Mouse (Mus musculus) heart, adult 2 months (tissue): ENCODE measurements around the gene Add1. TPM values are rescaled to one million over a fixed set of nuclear protein-coding genes. Genes with fewer than 3 reads are reported as not detected.
A peak's percentile ranks its signal among the peaks of the same experiment; 100 is the strongest.

Source experiments
- DNase-seq, 2 experiments: peaks; one replicate each; pipeline ENCODE4 v3.0.0; 2021
- H3K27ac ChIP-seq: fragments of 200-600 bp; 2 replicates; pipeline ENCODE4 v1.8.1; 2022
- H3K27me3 ChIP-seq: fragments of 200-500 bp; 2 replicates; pipeline ENCODE4 v1.6.1; 2012; ENCODE audit warnings: mild to moderate bottlenecking, low read length, inconsistent platforms, mixed read lengths; ENCODE audit not compliant: control insufficient read depth, insufficient read depth
- H3K36me3 ChIP-seq: fragments of 200-500 bp; 2 replicates; pipeline ENCODE4 v1.6.1; 2012; ENCODE audit warnings: low read length, inconsistent platforms; ENCODE audit not compliant: control insufficient read depth, insufficient read depth
- H3K4me1 ChIP-seq: fragments of 200-500 bp; 2 replicates; pipeline ENCODE4 v1.6.1; 2011; ENCODE audit warnings: low read length; ENCODE audit not compliant: control insufficient read depth, insufficient read depth
- H3K4me3 ChIP-seq: fragments of 200-600 bp; 2 replicates; pipeline ENCODE4 v1.8.1; 2022
- H3K79me2 ChIP-seq: fragments of 200-500 bp; replicated peaks from 2 replicates; pipeline ENCODE4 v1.6.1; 2012; ENCODE audit warnings: mild to moderate bottlenecking, inconsistent platforms, low read length, moderate library complexity, mixed read lengths; ENCODE audit not compliant: control insufficient read depth, insufficient read depth
- H3K9ac ChIP-seq: fragments of 200-500 bp; 2 replicates; pipeline ENCODE4 v1.6.1; 2012; ENCODE audit warnings: low read depth, mild to moderate bottlenecking, control low read depth, inconsistent platforms, low read length, mixed read lengths
- CTCF ChIP-seq: fragments of 200-600 bp; IDR thresholded peaks from 2 replicates; pipeline ENCODE4 v1.8.1; 2022; ENCODE audit warnings: antibody characterized with exemption, mild to moderate bottlenecking, moderate library complexity
- EP300 ChIP-seq: fragments of 200-500 bp; IDR thresholded peaks from 2 replicates; pipeline ENCODE4 v1.6.1; 2011; ENCODE audit warnings: low read depth, low read length, control low read depth; ENCODE audit not compliant: insufficient read depth
- POLR2A ChIP-seq: fragments of 200-500 bp; IDR thresholded peaks from 2 replicates; pipeline ENCODE4 v1.6.1; 2011; ENCODE audit warnings: mild to moderate bottlenecking, low read depth, low read length, control low read depth; ENCODE audit not compliant: insufficient read depth
- WGBS: fragments of 180-500 bp; shearing (Covaris S2); methylation state at CpG from one replicate; pipeline ENCODE4 v1.1.7; 2018; 5-methylcytosine and 5-hydroxymethylcytosine counted together
- intact Hi-C: fragments of 180-260 bp; cut with DNase I; formaldehyde crosslinking; loops from one replicate; pipeline ENCODE4 v1.15.1; 2025
- polyA plus RNA-seq: library from polyadenylated mRNA; depleted of rRNA; stranded (reverse); fragments of >200 nt; gene quantifications from 2 replicates; pipeline ENCODE4 v1.2.3, GENCODE M21; 2012
- total RNA-seq, 2 experiments: library from RNA; stranded (reverse); gene quantifications; 2 replicates each; pipeline ENCODE4 v1.2.3; 2021

Gene Add1
- total and polyA plus RNA-seq, 3 experiments: 116 to 129 (median 129) TPM

DNA sequence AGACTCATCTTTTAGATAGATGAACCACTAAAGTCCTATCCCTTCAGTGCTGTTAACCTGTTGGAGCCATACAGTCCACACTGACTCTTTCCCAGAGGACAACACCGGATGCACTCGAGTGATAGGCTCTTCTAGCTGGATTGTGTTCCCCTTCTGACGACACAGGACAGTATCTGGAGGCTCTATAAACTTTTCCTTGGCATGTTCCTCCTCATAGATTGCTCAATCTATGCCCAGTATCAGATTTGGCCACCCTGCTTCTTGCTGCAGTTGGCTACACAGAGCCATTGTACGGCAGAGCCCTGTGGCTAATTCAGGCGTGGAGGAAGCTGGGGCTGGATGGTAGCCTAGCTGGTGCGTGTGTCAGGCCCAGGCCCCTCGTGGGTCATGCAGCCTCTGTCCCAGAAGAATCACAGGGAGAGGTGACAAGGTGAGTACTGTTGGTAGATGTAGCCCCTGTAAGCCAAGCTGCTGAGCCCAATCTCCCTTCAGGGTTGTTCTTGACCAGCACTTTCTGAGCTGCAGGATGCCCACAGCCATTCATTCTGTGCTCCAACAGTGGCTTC, 64.2 kb downstream of the Add1 start:
- WGBS: 52% methylated on average over 7 of the region's 7 CpGs
- Histone ChIP-seq H3K27ac (no peak overlapping the region), H3K9ac (no peak overlapping the region), H3K79me2 (no peaks in the 10 kb centered on the region), H3K27me3 (no peaks in the 10 kb centered on the region), H3K4me1 (peaks cover 1% of the 10 kb centered on the region; the same call in 1 of the 2 replicates), H3K4me3 (no peak overlapping the region), H3K36me3 (no peaks in the 10 kb centered on the region)
- DNase-seq: no peak
- no peak for TF ChIP-seq CTCF
- TF ChIP-seq EP300: no peak
- TF ChIP-seq POLR2A: no peak
- intact Hi-C loops: loop anchor here (2.0 to 10.0 kb wide), 5 partner anchors 23 to 263 kb away; partner anchors contain the start of genes Grk4 and Nop14

DNA sequence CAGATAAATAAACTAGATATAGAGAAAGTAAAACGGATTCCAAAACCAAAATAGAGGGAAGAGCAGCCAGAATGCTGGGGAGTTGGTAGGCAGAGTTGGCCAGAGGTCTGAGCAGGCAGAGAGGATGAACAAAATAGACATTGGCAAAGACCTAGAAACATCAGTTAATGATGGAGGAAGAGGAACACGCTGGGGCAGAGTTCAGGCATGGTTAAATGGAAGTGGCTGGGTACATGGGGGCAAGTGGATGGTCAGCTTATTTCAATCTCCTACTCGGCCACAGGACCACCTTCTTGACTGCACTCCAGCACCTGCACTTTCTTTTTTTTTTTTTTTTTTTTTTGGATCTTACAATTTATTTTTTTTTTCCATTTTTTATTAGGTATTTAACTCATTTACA, 68.5 kb downstream of the Add1 start:
- H3K27ac ChIP-seq: no peak overlapping the region
- intact Hi-C loops: loop anchor here (5.0 to 10.0 kb wide), 2 partner anchors 430 to 547 kb away; no protein-coding TSS in a partner anchor

DNA sequence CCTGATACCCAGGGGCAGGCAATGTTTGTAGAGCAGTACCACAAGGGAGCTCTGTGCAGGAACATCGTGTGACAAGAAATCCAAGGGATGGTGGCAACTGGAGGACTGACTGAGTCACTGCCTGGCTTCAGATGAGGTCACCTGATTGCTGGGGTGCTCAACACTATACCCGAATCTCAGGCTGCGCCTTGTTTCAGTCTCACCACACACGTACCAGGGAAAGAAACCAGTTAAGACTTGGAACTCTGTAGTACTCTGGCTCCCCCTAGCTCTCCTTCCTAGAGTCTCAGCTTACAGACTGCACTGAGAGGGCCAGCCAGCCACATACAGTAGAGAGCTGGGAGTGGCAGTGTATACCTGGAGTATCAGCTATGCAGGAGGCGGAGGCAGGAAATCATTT, 69.5 kb downstream of the Add1 start:
- intact Hi-C loops: loop anchor here (5.0 to 10.0 kb wide), 2 partner anchors 431 to 548 kb away; no protein-coding TSS in a partner anchor
- Histone ChIP-seq H3K4me3 (no peak overlapping the region), H3K27me3 (no peaks in the 10 kb centered on the region), H3K9ac (no peak overlapping the region), H3K36me3 (no peaks in the 10 kb centered on the region), H3K79me2 (no peaks in the 10 kb centered on the region), H3K27ac (no peak overlapping the region), H3K4me1 (no peaks in the 10 kb centered on the region; the same call in 1 of the 2 replicates)
- 62% methylated on average over 5 of the region's 5 CpGs for WGBS
- peak in 1 of 2 experiments; percentile 44 for DNase-seq
- TF ChIP-seq CTCF (peak; percentile 78), POLR2A (no peak), EP300 (no peak)

More for the DNA sequence above, 68.5 kb downstream of the Add1 start:
- Histone ChIP-seq H3K4me1 (peaks cover 1% of the 10 kb centered on the region; the same call in 1 of the 2 replicates), H3K36me3 (no peaks in the 10 kb centered on the region), H3K9ac (no peak overlapping the region), H3K4me3 (no peak overlapping the region), H3K79me2 (no peaks in the 10 kb centered on the region), H3K27me3 (no peaks in the 10 kb centered on the region)
- 80% methylated on average over 3 of the region's 3 CpGs for WGBS
- no peak for DNase-seq
- TF ChIP-seq CTCF: no peak
- TF ChIP-seq POLR2A: no peak
- no peak for TF ChIP-seq EP300

DNA sequence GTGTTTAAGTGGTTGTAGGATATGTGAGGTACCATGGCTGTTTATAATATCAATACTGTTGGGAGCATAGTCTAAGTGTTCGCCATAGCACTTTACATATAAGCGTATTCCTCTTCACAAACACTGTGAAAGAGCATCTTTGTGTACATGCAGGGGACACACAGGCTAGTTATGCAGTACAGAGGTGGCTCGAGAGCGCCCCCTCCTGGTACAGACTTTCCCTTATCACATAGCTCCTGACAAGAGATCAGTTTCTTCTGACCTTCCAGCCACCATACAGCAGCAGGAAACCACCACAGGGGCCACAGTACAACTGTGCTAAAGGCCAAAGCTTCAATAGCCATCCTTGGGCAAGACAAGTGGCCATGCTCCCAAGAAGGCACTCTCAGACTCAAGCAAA, 74.1 kb downstream of the Add1 start:
- DNase-seq: peak; percentile 49 to 70

DNA sequence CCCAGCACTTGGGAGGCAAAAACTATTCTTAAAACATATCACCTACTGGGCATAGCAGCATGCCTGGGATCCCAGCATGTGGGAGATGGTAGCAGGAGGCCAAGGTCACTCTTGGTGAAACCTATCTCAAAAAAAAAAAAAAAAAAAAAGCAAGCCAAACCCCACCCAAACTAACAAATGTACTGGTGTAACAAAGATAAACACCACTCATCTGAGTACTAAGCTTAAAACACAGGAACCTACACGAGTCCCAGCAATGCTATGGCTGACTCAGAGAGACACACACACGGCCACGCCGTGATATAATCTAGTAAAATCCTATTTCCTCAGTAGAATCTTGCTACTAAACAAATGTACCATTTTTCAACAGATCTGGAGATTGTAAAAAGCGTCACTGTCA, 79.5 kb downstream of the Add1 start:
- Histone ChIP-seq H3K27ac (no peak overlapping the region), H3K36me3 (no peaks in the 10 kb centered on the region; the same call in 1 of the 2 replicates), H3K4me1 (no peaks in the 10 kb centered on the region), H3K27me3 (no peaks in the 10 kb centered on the region), H3K4me3 (no peak overlapping the region), H3K79me2 (no peaks in the 10 kb centered on the region), H3K9ac (no peak overlapping the region)
- intact Hi-C loops: no loop called here
- TF ChIP-seq POLR2A: no peak
- no peak for TF ChIP-seq EP300
- no peak for TF ChIP-seq CTCF
- 89% methylated on average over 5 of the region's 5 CpGs for WGBS
- DNase-seq: no peak

More for the DNA sequence above, 74.1 kb downstream of the Add1 start:
- no peaks in the 10 kb centered on the region for H3K27me3 ChIP-seq
- intact Hi-C loops: loop anchor here (1.0 to 10.0 kb wide), 2 partner anchors 100 to 553 kb away; no protein-coding TSS in a partner anchor
- H3K9ac ChIP-seq: no peak overlapping the region
- WGBS: 53% methylated on average over 4 of the region's 4 CpGs
- TF ChIP-seq EP300 (no peak), POLR2A (no peak), CTCF (peak; percentile 78)
- H3K79me2 ChIP-seq: no peaks in the 10 kb centered on the region
- no peak overlapping the region for H3K27ac ChIP-seq
- H3K4me3 ChIP-seq: no peak overlapping the region
- no peaks in the 10 kb centered on the region; the same call in 1 of the 2 replicates for H3K4me1 ChIP-seq
- H3K36me3 ChIP-seq: no peaks in the 10 kb centered on the region

DNA sequence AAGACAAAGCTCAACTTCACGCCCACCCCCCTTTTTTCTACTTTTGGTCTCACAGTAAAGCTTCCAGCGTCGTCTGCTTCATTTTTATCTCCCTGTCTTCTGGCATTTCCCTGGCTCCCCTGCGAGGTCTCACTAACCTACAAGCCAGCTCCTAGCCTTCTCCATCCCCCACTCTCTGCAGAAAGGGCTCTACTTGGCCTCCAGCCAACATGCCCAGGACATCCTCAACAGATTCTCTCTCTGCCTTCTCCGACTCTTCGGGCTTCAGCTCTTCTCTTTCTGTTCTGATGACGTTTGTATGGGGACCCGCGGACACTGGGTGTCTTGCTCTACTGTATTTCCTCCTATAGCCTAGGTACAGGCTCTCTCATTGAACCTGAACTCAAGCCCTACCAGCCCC, 81.4 kb downstream of the Add1 start:
- DNase-seq: no peak
- Histone ChIP-seq H3K27ac (no peak overlapping the region), H3K4me1 (peaks cover 2% of the 10 kb centered on the region), H3K27me3 (no peaks in the 10 kb centered on the region), H3K79me2 (no peaks in the 10 kb centered on the region), H3K4me3 (no peak overlapping the region), H3K9ac (no peak overlapping the region), H3K36me3 (peaks cover 6% of the 10 kb centered on the region)
- WGBS: 50% methylated on average over 9 of the region's 9 CpGs
- intact Hi-C loops: no loop called here
- TF ChIP-seq EP300 (no peak), POLR2A (no peak), CTCF (no peak)
